Mouse (Mus musculus) left cerebral cortex, postnatal 10 days (tissue): Measurements from ENCODE around the gene Fam169b. TPM values are rescaled to one million over a fixed set of nuclear protein-coding genes. Genes with fewer than 3 reads are reported as not detected.

Source experiments
- DNase-seq, 2 experiments: peaks; one replicate each; pipeline ENCODE4 v3.0.0; 2021 to 2022; ENCODE audit warnings: low spot score in 2 of 2, mixed read lengths in 1 of 2; ENCODE audit errors: extremely low spot score in 1 of 2
- intact Hi-C: fragments of 180-260 bp; cut with DNase I; formaldehyde crosslinking; loops from one replicate; pipeline ENCODE4 v1.15.1; 2025
- total RNA-seq, 2 experiments: library from RNA; stranded (reverse); gene quantifications; 2 replicates each; pipeline ENCODE4 v1.2.3; 2021

Gene Fam169b
- total RNA-seq = under 1 TPM; 0.32 to 0.47 TPM

DNA sequence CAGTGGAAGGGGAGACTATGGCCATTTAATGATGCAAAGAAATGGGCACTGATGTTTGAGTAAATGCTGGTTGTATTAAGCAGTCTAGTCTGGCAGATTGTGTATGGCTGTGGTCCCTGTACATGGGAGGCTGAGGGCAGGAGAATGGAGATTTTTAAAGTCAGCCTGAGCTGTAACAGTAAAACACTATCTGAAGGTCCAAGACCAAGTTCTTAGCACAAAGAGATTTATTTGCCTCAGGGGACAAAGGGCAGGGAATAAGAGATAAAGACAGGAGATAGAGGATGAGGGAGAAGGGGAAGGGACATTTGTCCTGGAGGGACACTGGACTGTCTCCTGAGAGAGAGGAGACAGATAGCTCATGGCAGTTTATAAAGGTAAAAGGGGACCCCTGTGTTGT lies at the start of gene Fam169b:
Gene Fam169b (plus strand): TSS at position 325 of the 400 bp plus-strand sequence.
- no peak for DNase-seq
- intact Hi-C loops = no loop called here

- DNase-seq = no peak
- intact Hi-C loops = no loop called here
These were observed 49.6 kb upstream of the Fam169b start for GRCm38 (mm10) chr7:68224006-68224405.

- intact Hi-C loops = no loop called here
- DNase-seq = no peak
These were observed 48.1 kb upstream of the Fam169b start for GRCm38 (mm10) chr7:68225427-68226054.

GRCm38 (mm10) chr7:68227021-68227420 lies 46.6 kb upstream of the Fam169b start:
- intact Hi-C loops = no loop called here
- no peak for DNase-seq

- no peak for DNase-seq
- intact Hi-C loops = no loop called here
These were observed 46.0 kb upstream of the Fam169b start for GRCm38 (mm10) chr7:68227621-68228020.

DNA sequence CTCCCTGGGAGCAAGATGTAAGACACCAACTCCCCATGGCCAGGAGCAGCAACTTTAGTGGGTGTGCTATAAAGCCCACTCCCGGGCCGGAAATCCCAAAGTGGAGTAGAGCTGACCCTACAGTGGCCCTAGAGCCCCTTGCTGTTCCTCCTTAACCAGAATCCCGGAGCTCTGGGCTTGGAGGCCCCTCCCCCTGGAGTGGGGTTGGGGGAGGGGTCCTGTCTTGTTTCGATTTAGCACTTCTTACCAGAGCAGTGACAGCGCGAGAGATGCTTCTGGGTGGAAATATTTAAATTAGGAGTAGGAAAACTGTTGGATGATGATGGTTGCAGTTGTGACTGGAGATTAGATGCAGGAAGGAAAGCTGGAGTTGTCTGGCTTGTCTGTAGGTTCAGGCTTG lies 45.1 kb upstream of the Fam169b start:
- DNase-seq = no peak
- intact Hi-C loops = no loop called here

DNA sequence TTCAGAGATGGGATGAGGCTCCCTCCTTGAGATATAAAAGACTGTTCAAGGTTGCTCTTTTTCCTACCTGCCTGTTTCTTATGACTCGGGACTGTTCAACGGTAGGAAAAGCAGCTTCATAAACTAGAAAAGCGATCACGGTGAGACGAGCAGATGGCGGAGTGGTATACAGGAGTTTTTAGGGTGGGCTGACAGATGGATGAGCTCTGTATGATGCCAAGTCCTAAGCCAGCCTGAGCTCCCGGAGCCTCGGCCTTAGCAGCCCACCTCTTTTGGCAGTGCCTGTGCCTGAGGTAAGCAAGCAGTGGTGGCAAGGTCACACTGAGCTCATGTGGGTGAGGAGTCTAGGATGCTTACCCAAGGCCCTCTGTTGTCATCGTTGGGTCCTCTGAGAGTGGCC lies 42.8 kb upstream of the Fam169b start:
- intact Hi-C loops = no loop called here
- DNase-seq = no peak

- intact Hi-C loops = no loop called here
- DNase-seq = no peak
These were observed 41.1 kb upstream of the Fam169b start for GRCm38 (mm10) chr7:68232521-68232920.

DNA sequence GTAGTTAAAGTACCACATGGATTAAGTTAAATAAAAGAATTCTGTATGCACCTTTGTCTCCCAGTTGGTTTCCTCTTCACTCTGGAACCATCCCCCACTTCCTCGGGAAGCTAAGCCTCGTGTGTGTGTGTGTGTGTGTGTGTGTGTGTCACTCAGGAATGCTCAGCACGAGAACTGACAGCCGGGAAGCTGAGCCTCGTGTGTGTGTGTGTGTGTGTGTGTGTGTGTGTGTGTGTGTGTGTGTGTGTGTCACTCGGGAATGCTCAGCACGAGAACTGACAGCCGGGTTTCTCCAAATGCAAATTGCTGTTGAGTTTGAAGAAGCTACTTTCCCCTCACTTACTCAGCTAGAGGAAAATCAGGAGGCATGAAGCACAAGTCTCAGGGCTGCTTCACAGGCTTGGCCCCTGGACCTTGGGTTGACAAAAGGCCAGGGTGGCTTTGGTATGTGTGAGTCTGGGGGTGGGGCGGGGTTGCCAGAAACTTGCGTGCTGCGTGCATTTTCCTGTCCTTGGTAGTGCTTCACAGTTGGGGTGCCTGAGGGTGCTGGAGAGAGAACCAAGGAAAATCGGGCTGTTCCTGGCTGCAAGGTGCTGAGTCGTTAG lies 39.9 kb upstream of the Fam169b start:
- intact Hi-C loops = no loop called here
- peak in 1 of 2 experiments; percentile 64 for DNase-seq

DNA sequence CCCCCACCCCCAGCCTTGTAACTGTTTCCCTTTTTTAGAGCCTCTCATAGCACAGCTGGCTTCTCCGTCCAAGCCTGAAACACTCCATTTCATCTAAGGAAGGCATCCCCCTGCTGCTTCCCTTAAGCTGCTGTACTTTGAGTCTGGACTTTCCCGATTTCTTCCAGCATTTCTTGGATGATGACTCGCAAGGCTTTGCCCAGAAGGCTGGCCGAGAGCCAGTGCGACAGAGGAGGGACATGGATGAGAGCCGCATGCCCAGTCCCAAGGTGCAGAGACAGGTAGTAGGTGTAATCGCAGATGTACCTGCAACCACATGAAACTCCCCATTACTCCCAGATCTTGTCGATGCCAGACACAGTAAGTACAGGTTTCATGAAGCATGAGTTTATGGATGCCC lies 36.8 kb upstream of the Fam169b start:
- intact Hi-C loops = no loop called here
- no peak for DNase-seq

DNA sequence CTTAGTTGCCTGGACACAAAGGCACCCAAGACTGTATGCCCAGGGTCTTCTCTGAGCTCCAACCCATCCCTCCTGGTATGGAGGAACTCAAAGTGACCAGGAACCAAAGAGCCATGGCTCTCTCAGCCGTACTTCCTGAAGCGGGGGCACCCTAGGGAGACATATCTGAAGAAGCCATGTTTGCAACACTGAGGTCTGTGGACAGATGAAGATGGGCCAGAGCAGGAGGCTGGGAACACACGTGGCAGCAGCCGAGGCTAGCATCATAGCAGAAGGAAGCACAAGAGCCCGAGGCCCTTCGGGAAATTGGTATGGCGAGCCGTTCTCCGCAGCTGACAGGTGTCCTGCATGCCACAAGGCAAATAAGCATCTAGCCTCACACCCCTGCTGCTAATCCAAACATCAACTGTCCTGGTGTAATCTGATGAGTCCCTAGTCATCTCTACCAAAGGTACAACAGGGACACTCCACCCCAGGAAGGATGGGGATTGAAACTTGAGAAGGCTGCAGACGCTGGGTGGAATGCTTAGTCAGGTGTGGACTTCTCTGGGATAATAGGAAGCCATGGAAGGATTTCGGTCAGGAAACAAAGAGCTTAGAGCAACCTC lies 34.3 kb upstream of the Fam169b start:
- DNase-seq = no peak
- intact Hi-C loops = no loop called here

DNA sequence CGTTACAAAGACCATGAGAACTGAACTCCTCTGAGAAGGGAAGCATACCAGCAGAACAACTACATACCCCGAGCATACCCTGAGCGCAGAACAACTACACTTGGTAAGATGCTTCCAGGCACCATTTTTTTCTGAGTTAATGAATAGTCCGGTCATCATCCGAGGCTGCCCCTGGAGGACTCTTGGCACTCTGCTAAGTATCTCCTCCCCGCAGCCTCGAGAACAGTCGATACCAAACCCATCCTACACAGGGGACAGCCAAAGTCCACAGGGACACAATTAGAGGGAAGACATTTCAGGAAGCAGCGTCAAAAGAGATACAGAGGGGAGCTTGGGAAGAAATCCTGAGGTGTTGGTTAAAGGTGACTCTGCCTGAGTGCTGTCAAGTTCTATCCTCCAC lies 32.4 kb upstream of the Fam169b start:
- no peak for DNase-seq
- intact Hi-C loops = no loop called here

- intact Hi-C loops = no loop called here
- no peak for DNase-seq
These were observed 28.0 kb upstream of the Fam169b start for GRCm38 (mm10) chr7:68245681-68246080.

GRCm38 (mm10) chr7:68246249-68246648 lies 27.4 kb upstream of the Fam169b start:
- DNase-seq = no peak
- intact Hi-C loops = no loop called here

DNA sequence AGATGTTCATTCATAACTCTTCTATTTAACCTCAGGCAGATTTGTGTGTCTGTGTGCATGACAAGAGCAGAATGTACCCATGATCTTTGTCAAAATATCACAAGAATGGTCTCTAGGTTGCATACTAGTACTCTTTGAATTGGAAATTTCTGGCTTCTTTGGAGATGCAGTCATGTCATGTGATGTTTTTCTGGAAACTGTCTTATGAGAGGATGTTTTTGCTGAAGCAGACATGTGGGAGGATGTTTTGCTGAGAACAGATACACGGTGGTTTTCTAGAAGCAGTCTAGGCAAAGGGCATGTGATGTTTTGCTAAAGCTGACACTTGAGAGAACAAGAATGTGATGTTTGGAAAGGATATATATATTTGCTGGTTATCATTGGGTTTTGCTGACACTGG lies 23.2 kb upstream of the Fam169b start:
- intact Hi-C loops = no loop called here
- no peak for DNase-seq

DNA sequence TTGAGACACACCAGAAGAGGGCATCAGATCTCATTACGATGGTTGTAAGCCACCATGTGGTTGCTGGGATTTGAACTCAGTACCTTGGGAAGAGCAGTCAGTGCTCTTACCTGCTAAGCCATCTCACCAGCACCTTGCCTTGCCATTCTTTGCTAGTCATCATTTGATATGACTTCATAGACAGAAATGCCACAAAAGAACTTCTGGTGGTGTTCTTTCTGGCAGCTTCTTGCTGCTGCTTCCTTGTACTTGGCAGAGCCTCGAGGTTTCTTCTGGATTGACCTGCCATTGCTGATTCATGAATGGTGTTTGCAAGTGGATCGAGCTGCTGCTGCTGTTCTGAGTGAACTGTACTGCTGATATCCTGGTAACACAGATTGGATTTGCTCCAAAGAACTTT lies 22.7 kb upstream of the Fam169b start:
- intact Hi-C loops = no loop called here
- DNase-seq = no peak

DNA sequence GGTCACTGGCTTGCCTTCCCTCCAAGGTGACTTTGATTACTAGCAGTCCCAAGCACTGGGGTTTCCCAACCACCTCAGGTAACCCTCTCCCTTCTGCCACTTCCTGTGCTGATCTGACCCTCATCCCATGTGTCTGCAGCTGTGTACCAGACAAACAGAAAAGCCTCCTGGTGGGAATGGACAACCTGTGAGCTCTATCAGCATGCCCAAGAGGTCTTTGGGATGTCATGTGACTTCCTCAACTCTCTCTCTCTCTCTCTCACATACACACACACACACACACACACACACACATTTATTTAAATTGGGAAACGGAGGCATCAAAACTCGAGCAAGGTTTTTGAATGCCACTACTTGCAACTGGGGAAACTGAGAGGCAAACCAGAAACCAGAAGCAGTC lies 15.9 kb upstream of the Fam169b start:
- DNase-seq = no peak
- intact Hi-C loops = no loop called here

DNA sequence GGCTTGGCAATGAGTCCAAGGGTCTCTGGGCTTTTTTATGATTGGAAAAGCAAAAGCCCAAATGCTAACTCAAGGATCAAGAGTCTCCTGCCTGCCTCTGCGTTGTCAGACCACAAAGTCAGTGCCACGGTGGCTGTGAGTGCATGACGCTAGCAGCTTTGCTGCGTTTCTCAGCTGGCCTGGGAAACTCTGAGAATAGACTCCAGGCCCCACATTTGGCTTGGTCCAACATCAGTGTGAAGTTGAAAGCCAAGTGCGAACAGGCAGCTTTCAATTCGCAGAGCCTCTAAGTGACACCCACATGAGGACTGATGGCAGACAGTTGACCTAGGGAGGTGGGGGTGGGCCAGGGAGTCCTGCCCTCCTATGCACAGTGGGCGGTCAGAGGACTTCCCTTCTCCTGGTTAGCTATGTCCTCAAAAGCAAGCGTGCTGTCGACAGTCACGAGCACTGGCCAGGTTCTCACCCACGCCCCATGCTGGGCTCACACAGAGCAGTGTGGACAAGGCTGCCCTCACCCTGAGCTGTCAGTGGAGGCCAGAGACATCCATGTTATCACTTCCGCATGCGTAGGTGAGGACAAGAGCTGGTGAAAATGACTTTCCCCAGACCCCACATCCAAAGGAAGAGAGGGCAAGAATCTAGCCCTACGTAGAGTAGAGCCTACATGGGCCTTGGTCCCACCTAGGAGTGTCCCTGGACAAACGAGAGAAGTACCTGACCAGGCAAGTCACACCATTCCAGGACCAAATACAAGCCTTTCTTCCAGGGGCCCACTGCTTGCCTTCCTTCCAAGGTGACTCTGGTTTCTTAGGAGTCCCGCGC lies 15.1 kb upstream of the Fam169b start:
- DNase-seq = no peak
- intact Hi-C loops = no loop called here

- intact Hi-C loops = no loop called here
- DNase-seq = no peak
These were observed 14.0 kb upstream of the Fam169b start for GRCm38 (mm10) chr7:68259523-68260081.
